Mouse (Mus musculus) hindbrain, embryonic 14.5 days (tissue): ENCODE data around the gene Fgfr2. TPM values are rescaled to one million over a fixed set of nuclear protein-coding genes. Genes with fewer than 3 reads are reported as not detected.

ENCODE experiments used
- ATAC-seq: fragments of 200-750 bp; cut with Nextera tagmentation; 2 replicates; pipeline ENCODE4 v1.8.0; 2017; ENCODE audit warnings: moderate number of reproducible peaks, mild to moderate bottlenecking, moderate TSS enrichment, moderate library complexity; ENCODE audit not compliant: low FRiP score
- DNase-seq: peaks from one replicate; pipeline ENCODE4 v3.0.0-alpha.2; 2015; ENCODE audit warnings: low spot score
- H3K27ac ChIP-seq: fragments of 300-500 bp; sonication (generic); 2 replicates; pipeline ENCODE4 v1.5.1; 2014; ENCODE audit warnings: mild to moderate bottlenecking, moderate library complexity
- H3K27me3 ChIP-seq: fragments of 300-500 bp; sonication (generic); 2 replicates; pipeline ENCODE4 v1.6.1; 2014; ENCODE audit warnings: mild to moderate bottlenecking, low read length, mixed read lengths; ENCODE audit not compliant: control insufficient read depth, insufficient read depth
- H3K36me3 ChIP-seq: fragments of 300-500 bp; sonication (generic); replicated peaks from 2 replicates; pipeline ENCODE4 v1.6.1; 2014; ENCODE audit not compliant: control insufficient read depth, insufficient read depth
- H3K4me1 ChIP-seq: fragments of 300-500 bp; sonication (generic); replicated peaks from 2 replicates; pipeline ENCODE4 v1.6.1; 2014; ENCODE audit warnings: antibody characterized with exemption, low read length, mixed read lengths; ENCODE audit not compliant: control insufficient read depth, insufficient read depth
- H3K4me2 ChIP-seq: fragments of 300-500 bp; sonication (generic); replicated peaks from 2 replicates; pipeline ENCODE4 v1.6.1; 2014; ENCODE audit warnings: mild to moderate bottlenecking, moderate library complexity
- H3K4me3 ChIP-seq: fragments of 300-500 bp; sonication (generic); replicated peaks from 2 replicates; pipeline ENCODE4 v1.5.1; 2014; ENCODE audit warnings: mild to moderate bottlenecking, low read length
- H3K9ac ChIP-seq: fragments of 300-500 bp; sonication (generic); 2 replicates; pipeline ENCODE4 v1.6.1; 2014
- H3K9me3 ChIP-seq: fragments of 300-500 bp; sonication (generic); 2 replicates; pipeline ENCODE4 v1.6.1; 2016; ENCODE audit warnings: low read length; ENCODE audit not compliant: control insufficient read depth
- WGBS: fragments of 180-500 bp; shearing (Covaris S2); extraction: QIAGEN DNeasy Blood & Tissue Kit; methylation state at CpG from one replicate; pipeline ENCODE4 v1.1.7; 2014; 5-methylcytosine and 5-hydroxymethylcytosine counted together
- polyA plus RNA-seq: library from polyadenylated mRNA; unstranded; fragments of >200 nt; fragmentation: Nextera tagmentation; extraction: Ambion mirVana; gene quantifications from 2 replicates; pipeline ENCODE4 v1.2.1, GENCODE M21; 2014

The Fgfr2 gene
- polyA plus RNA-seq, 1 experiment from 2014 or later, result 43.5 TPM

- Histone ChIP-seq H3K4me2 (no peak overlapping the region), H3K27me3 (no peaks in the 10 kb centered on the region), H3K9ac (no peak overlapping the region), H3K27ac (no peak overlapping the region), H3K4me3 (no peak overlapping the region), H3K9me3 (no peaks in the 10 kb centered on the region), H3K4me1 (no peaks in the 10 kb centered on the region; the same call in 1 of the 2 replicates), H3K36me3 (no peaks in the 10 kb centered on the region)
- ATAC-seq, result no peak
- WGBS, result 86% methylated on average over 10 of the region's 10 CpGs
- DNase-seq, result no peak
Measured at GRCm38 (mm10) chr7:131906499-131907190, 1216.5 kb downstream of the Fgfr2 start.

- Histone ChIP-seq H3K36me3 (no peaks in the 10 kb centered on the region), H3K4me1 (0 out of 2 replicates have a peak, but pooled peaks cover 4% of the 10 kb centered on the region), H3K4me3 (no peak overlapping the region), H3K9ac (no peak overlapping the region), H3K27me3 (no peaks in the 10 kb centered on the region), H3K9me3 (peaks cover 8% of the 10 kb centered on the region), H3K4me2 (no peak overlapping the region), H3K27ac (no peak overlapping the region)
- ATAC-seq (no peak), DNase-seq (peak; percentile 90)
- 3% methylated on average over 2 of the region's 2 CpGs for WGBS
Measured at GRCm38 (mm10) chr7:131899356-131899755, 1223.8 kb downstream of the Fgfr2 start.

- WGBS, result 22% methylated on average over 4 of the region's 4 CpGs
- no peaks in the 10 kb centered on the region for H3K36me3 ChIP-seq
- H3K27ac ChIP-seq, result no peak overlapping the region
- no peaks in the 10 kb centered on the region for H3K27me3 ChIP-seq
- H3K9ac ChIP-seq, result no peak overlapping the region
- peak; percentile 46 for DNase-seq
- 0 out of 2 replicates have a peak, but pooled peaks cover 4% of the 10 kb centered on the region for H3K4me1 ChIP-seq
- H3K4me2 ChIP-seq, result no peak overlapping the region
- no peak for ATAC-seq
- H3K4me3 ChIP-seq, result no peak overlapping the region
- H3K9me3 ChIP-seq, result peaks cover 10% of the 10 kb centered on the region
Measured at GRCm38 (mm10) chr7:131897282-131897681, 1225.9 kb downstream of the Fgfr2 start.

GRCm38 (mm10) chr7:131882824-131883223, 1240.3 kb downstream of the Fgfr2 start:
- H3K9ac ChIP-seq, result no peak overlapping the region
- DNase-seq, result no peak
- H3K4me3 ChIP-seq, result no peak overlapping the region
- no peak overlapping the region for H3K27ac ChIP-seq
- H3K36me3 ChIP-seq, result no peaks in the 10 kb centered on the region
- peaks cover 12% of the 10 kb centered on the region; the same call in 1 of the 2 replicates for H3K27me3 ChIP-seq
- no peak overlapping the region for H3K4me2 ChIP-seq
- ATAC-seq, result no peak
- no peaks in the 10 kb centered on the region for H3K9me3 ChIP-seq
- 65% methylated on average over 6 of the region's 6 CpGs for WGBS
- no peaks in the 10 kb centered on the region for H3K4me1 ChIP-seq

GRCm38 (mm10) chr7:131881876-131882615, 1241.1 kb downstream of the Fgfr2 start:
- no peak overlapping the region for H3K4me2 ChIP-seq
- H3K4me1 ChIP-seq, result no peaks in the 10 kb centered on the region
- DNase-seq, result peak; percentile 92
- 47% methylated on average over 5 of the region's 5 CpGs for WGBS
- H3K9me3 ChIP-seq, result no peaks in the 10 kb centered on the region
- no peak overlapping the region for H3K9ac ChIP-seq
- H3K36me3 ChIP-seq, result no peaks in the 10 kb centered on the region
- ATAC-seq, result peak; percentile 62; the same call in 1 of the 2 replicates
- H3K27ac ChIP-seq, result no peak overlapping the region
- H3K4me3 ChIP-seq, result no peak overlapping the region
- peaks cover 12% of the 10 kb centered on the region; the same call in 1 of the 2 replicates for H3K27me3 ChIP-seq

- DNase-seq (no peak), ATAC-seq (no peak)
- 91% methylated on average over 5 of the region's 5 CpGs for WGBS
- H3K36me3 ChIP-seq, result no peaks in the 10 kb centered on the region
- no peak overlapping the region for H3K4me3 ChIP-seq
- no peaks in the 10 kb centered on the region for H3K4me1 ChIP-seq
- H3K4me2 ChIP-seq, result no peak overlapping the region
- H3K27ac ChIP-seq, result no peak overlapping the region
- no peak overlapping the region for H3K9ac ChIP-seq
- H3K27me3 ChIP-seq, result peaks cover 12% of the 10 kb centered on the region; the same call in 1 of the 2 replicates
- no peaks in the 10 kb centered on the region for H3K9me3 ChIP-seq
Measured at GRCm38 (mm10) chr7:131880150-131880549, 1243.0 kb downstream of the Fgfr2 start.

GRCm38 (mm10) chr7:131878846-131879245, 1244.3 kb downstream of the Fgfr2 start:
- H3K36me3 ChIP-seq, result no peaks in the 10 kb centered on the region
- peaks cover 12% of the 10 kb centered on the region; the same call in 1 of the 2 replicates for H3K27me3 ChIP-seq
- H3K4me2 ChIP-seq, result no peak overlapping the region
- no peak for ATAC-seq
- H3K27ac ChIP-seq, result no peak overlapping the region
- no peaks in the 10 kb centered on the region for H3K4me1 ChIP-seq
- DNase-seq, result no peak
- H3K4me3 ChIP-seq, result no peak overlapping the region
- no peak overlapping the region for H3K9ac ChIP-seq
- 82% methylated on average over 8 of the region's 8 CpGs for WGBS
- H3K9me3 ChIP-seq, result no peaks in the 10 kb centered on the region

GRCm38 (mm10) chr7:131861157-131861556, 1262.0 kb downstream of the Fgfr2 start:
- no peaks in the 10 kb centered on the region for H3K4me1 ChIP-seq
- DNase-seq (no peak), ATAC-seq (no peak)
- no peak overlapping the region for H3K4me2 ChIP-seq
- no peaks in the 10 kb centered on the region for H3K27me3 ChIP-seq
- no peaks in the 10 kb centered on the region for H3K36me3 ChIP-seq
- H3K9me3 ChIP-seq, result no peaks in the 10 kb centered on the region
- H3K9ac ChIP-seq, result no peak overlapping the region
- no peak overlapping the region for H3K4me3 ChIP-seq
- H3K27ac ChIP-seq, result no peak overlapping the region

GRCm38 (mm10) chr7:131855641-131856040, 1267.5 kb downstream of the Fgfr2 start:
- ATAC-seq, result no peak
- no peaks in the 10 kb centered on the region for H3K36me3 ChIP-seq
- no peaks in the 10 kb centered on the region for H3K9me3 ChIP-seq
- no peaks in the 10 kb centered on the region for H3K27me3 ChIP-seq
- no peak overlapping the region for H3K9ac ChIP-seq
- DNase-seq, result no peak
- no peak overlapping the region for H3K27ac ChIP-seq
- H3K4me2 ChIP-seq, result no peak overlapping the region
- no peak overlapping the region for H3K4me3 ChIP-seq
- WGBS, result 92% methylated on average over 2 of the region's 2 CpGs
- H3K4me1 ChIP-seq, result no peaks in the 10 kb centered on the region
